7 mouse cellular contexts compared by ENCODE assay signal in the genomic region with DNA sequence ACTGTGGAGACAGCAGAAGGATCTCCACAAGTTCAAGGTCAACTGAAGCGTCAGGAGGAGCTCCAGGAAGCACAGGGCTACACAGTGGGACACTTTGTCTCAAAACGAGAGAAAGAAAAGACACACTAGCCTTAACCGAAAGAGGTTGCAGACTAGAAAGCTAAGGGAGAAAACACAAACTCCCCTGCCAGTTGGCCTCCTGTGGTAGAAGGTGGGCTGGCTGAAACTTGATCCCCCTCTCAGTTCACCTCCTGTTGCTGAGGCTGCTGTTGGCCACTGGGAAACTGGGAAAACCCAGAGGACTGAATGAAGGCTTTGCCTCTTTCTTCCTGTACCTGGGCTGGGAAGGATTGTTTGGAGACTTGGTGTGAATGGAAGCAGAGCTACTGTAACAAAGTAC. TPM values are rescaled to one million over a fixed set of nuclear protein-coding genes. Genes with fewer than 3 reads are reported as not detected.
DNase-seq lines count a peak whose midpoint lies in the region; ATAC-seq and TF ChIP-seq lines count a peak whose summit lies in the region.

No protein-coding gene starts in this region.

- no peak overlapping the region for H3K27ac ChIP-seq in stomach, embryonic 14.5 days (ENCODE audit: low read length)
- no peak overlapping the region for H3K27ac ChIP-seq in stomach, postnatal 0 days (replicated peaks)
- no peak overlapping the region; the same call in 1 of the 2 replicates for H3K27ac ChIP-seq in forebrain, embryonic 13.5 days
- peak overlapping the region; percentile 51 for H3K27ac ChIP-seq in limb, embryonic 11.5 days (replicated peaks; ENCODE audit: low read depth, low read length)
- H3K27ac ChIP-seq in stomach, embryonic 16.5 days (ENCODE audit: low read length) = no peak overlapping the region

- WGBS in stomach, embryonic 14.5 days = 23% methylated on average over 3 of the region's 3 CpGs
- WGBS in stomach, postnatal 0 days = 49% methylated on average over 3 of the region's 3 CpGs
- 3% methylated on average over 3 of the region's 3 CpGs for WGBS in forebrain, embryonic 13.5 days
- WGBS in limb, embryonic 11.5 days = 4% methylated on average over 3 of the region's 3 CpGs
- WGBS in stomach, embryonic 16.5 days = 55% methylated on average over 3 of the region's 3 CpGs

- ATAC-seq in stomach, embryonic 14.5 days (ENCODE audit: insufficient number of reproducible peaks, insufficient read depth, low FRiP score, low read depth) = 0 out of 2 replicates have a peak, but pooled peaks have one; percentile 7
- ATAC-seq in stomach, postnatal 0 days (ENCODE audit: low FRiP score, low TSS enrichment) = no peak
- ATAC-seq in forebrain, embryonic 13.5 days = no peak
- ATAC-seq in limb, embryonic 11.5 days (ENCODE audit: insufficient number of reproducible peaks, low FRiP score, low TSS enrichment, low read depth) = peak; percentile 24; the same call in 1 of the 2 replicates
- no peak for ATAC-seq in stomach, embryonic 16.5 days (ENCODE audit: insufficient read depth, low FRiP score)

- peak overlapping the region; percentile 84; the same call in 1 of the 2 replicates for H3K4me3 ChIP-seq in stomach, embryonic 14.5 days (ENCODE audit: low read depth, low read length)
- H3K4me3 ChIP-seq in stomach, postnatal 0 days (ENCODE audit: low read depth, low read length) = no peak overlapping the region
- H3K4me3 ChIP-seq in forebrain, embryonic 13.5 days = peak overlapping the region; percentile 77
- peak overlapping the region; percentile 87 for H3K4me3 ChIP-seq in limb, embryonic 11.5 days (ENCODE audit: low read depth, low read length)
- H3K4me3 ChIP-seq in stomach, embryonic 16.5 days (replicated peaks; ENCODE audit: low read length) = no peak overlapping the region

- H3K9me3 ChIP-seq in stomach, embryonic 14.5 days (ENCODE audit: control insufficient read depth, low read depth, low read length) = no peaks in the 10 kb centered on the region
- H3K9me3 ChIP-seq in stomach, postnatal 0 days (ENCODE audit: control insufficient read depth, low read length) = no peaks in the 10 kb centered on the region
- no peaks in the 10 kb centered on the region for H3K9me3 ChIP-seq in forebrain, embryonic 13.5 days (replicated peaks)
- H3K9me3 ChIP-seq in limb, embryonic 11.5 days (ENCODE audit: control insufficient read depth, low read length) = no peaks in the 10 kb centered on the region
- H3K9me3 ChIP-seq in stomach, embryonic 16.5 days (replicated peaks; ENCODE audit: control insufficient read depth, low read length) = no peaks in the 10 kb centered on the region

- no peak for TF ChIP-seq CTCF in stomach, postnatal 0 days (IDR thresholded peaks at IDR 0.05; ENCODE audit: low read depth)

- TF ChIP-seq EP300 in stomach, postnatal 0 days (optimal IDR thresholded peaks at IDR 0.05) = no peak

- H3K4me2 ChIP-seq in stomach, embryonic 14.5 days (replicated peaks; ENCODE audit: low read depth, low read length) = peak overlapping the region; percentile 87
- H3K4me2 ChIP-seq in stomach, postnatal 0 days (replicated peaks; ENCODE audit: low read depth) = no peak overlapping the region
- peak overlapping the region; percentile 86 for H3K4me2 ChIP-seq in forebrain, embryonic 13.5 days
- peak overlapping the region; percentile 85 for H3K4me2 ChIP-seq in limb, embryonic 11.5 days (ENCODE audit: low read depth, severe bottlenecking)
- peak overlapping the region; percentile 7; the same call in 1 of the 2 replicates for H3K4me2 ChIP-seq in stomach, embryonic 16.5 days (ENCODE audit: low read depth, low read length)

- no peak for DNase-seq in stomach, postnatal 0 days (ENCODE audit: low spot score)
- peak; percentile 63 for DNase-seq in limb, embryonic 11.5 days (ENCODE audit: low spot score)
- no peak for DNase-seq in adrenal gland, adult 8-10 months
- no peak for DNase-seq in cerebellum, adult 18-20 months

- H3K4me1 ChIP-seq in stomach, embryonic 14.5 days (ENCODE audit: control insufficient read depth, insufficient read depth, low read length) = peaks cover 7% of the 10 kb centered on the region; the same call in 1 of the 2 replicates
- no peaks in the 10 kb centered on the region for H3K4me1 ChIP-seq in stomach, postnatal 0 days (replicated peaks; ENCODE audit: control insufficient read depth, insufficient read depth)
- H3K4me1 ChIP-seq in forebrain, embryonic 13.5 days = peaks cover 30% of the 10 kb centered on the region
- peaks cover 8% of the 10 kb centered on the region for H3K4me1 ChIP-seq in limb, embryonic 11.5 days (ENCODE audit: control insufficient read depth, insufficient read depth, low read length)
- H3K4me1 ChIP-seq in stomach, embryonic 16.5 days (ENCODE audit: control insufficient read depth, insufficient read depth, low read length) = no peaks in the 10 kb centered on the region

- 0 out of 2 replicates have a peak overlapping the region, but pooled peaks have one; percentile 18 for H3K9ac ChIP-seq in stomach, embryonic 14.5 days (replicated peaks; ENCODE audit: low read depth, low read length)
- H3K9ac ChIP-seq in stomach, postnatal 0 days (ENCODE audit: low read length) = no peak overlapping the region
- no peak overlapping the region for H3K9ac ChIP-seq in forebrain, embryonic 13.5 days
- no peak overlapping the region for H3K9ac ChIP-seq in limb, embryonic 11.5 days (ENCODE audit: low read length)
- no peak overlapping the region for H3K9ac ChIP-seq in stomach, embryonic 16.5 days (ENCODE audit: low read length)

- H3K27me3 ChIP-seq in stomach, embryonic 14.5 days (ENCODE audit: control insufficient read depth, insufficient read depth, low read length) = no peaks in the 10 kb centered on the region
- H3K27me3 ChIP-seq in stomach, postnatal 0 days (ENCODE audit: control insufficient read depth, insufficient read depth, low read length) = no peaks in the 10 kb centered on the region
- no peaks in the 10 kb centered on the region for H3K27me3 ChIP-seq in forebrain, embryonic 13.5 days
- H3K27me3 ChIP-seq in limb, embryonic 11.5 days (ENCODE audit: control insufficient read depth, insufficient read depth, low read length) = no peaks in the 10 kb centered on the region
- no peaks in the 10 kb centered on the region for H3K27me3 ChIP-seq in stomach, embryonic 16.5 days (ENCODE audit: control insufficient read depth, insufficient read depth, low read length)

- peaks cover 17% of the 10 kb centered on the region for H3K36me3 ChIP-seq in stomach, embryonic 14.5 days (ENCODE audit: control insufficient read depth, insufficient read depth, low read length)
- no peaks in the 10 kb centered on the region for H3K36me3 ChIP-seq in stomach, postnatal 0 days (ENCODE audit: control insufficient read depth, insufficient read depth, low read length)
- H3K36me3 ChIP-seq in forebrain, embryonic 13.5 days (ENCODE audit: poor library complexity, severe bottlenecking) = peaks cover 21% of the 10 kb centered on the region; the same call in 1 of the 2 replicates
- peaks cover 4% of the 10 kb centered on the region; the same call in 1 of the 2 replicates for H3K36me3 ChIP-seq in limb, embryonic 11.5 days (ENCODE audit: control insufficient read depth, insufficient read depth, low read length)
- no peaks in the 10 kb centered on the region for H3K36me3 ChIP-seq in stomach, embryonic 16.5 days (ENCODE audit: control insufficient read depth, insufficient read depth, low read length)

RNA-seq across cellular contexts. Expression of a gene that starts 1.5 kb away (rescaled TPM):
- 18.1 and 20.0 TPM in 2 replicates for polyA plus RNA-seq in stomach, embryonic 14.5 days (2014; fragmentation: Nextera tagmentation; extraction: Ambion mirVana)
- polyA plus RNA-seq in stomach, postnatal 0 days (2015; fragmentation: Nextera tagmentation; extraction: Ambion mirVana) = 5.2 and 5.5 TPM in 2 replicates
- 13.9 and 15.1 TPM in 2 replicates for polyA plus RNA-seq in forebrain, embryonic 13.5 days (2015; fragmentation: Nextera tagmentation; extraction: Ambion mirVana)
- 33.8 and 34.2 TPM in 2 replicates for polyA plus RNA-seq in limb, embryonic 11.5 days (2014; fragmentation: Nextera tagmentation; extraction: Ambion mirVana)
- 9.9 and 11.0 TPM in 2 replicates for polyA plus RNA-seq in stomach, embryonic 16.5 days (2015; fragmentation: Nextera tagmentation; extraction: Ambion mirVana)
- total RNA-seq in adrenal gland, adult 8-10 months (2022) = 1 to 10 TPM; 1.8 to 4.8 (median 2.5) TPM

RNA-seq across cellular contexts. Expression of a gene that starts 56.0 kb away (rescaled TPM):
- polyA plus RNA-seq in stomach, embryonic 14.5 days (2014; fragmentation: Nextera tagmentation; extraction: Ambion mirVana) = 7.9 and 9.3 TPM in 2 replicates
- 18.0 and 19.8 TPM in 2 replicates for polyA plus RNA-seq in stomach, postnatal 0 days (2015; fragmentation: Nextera tagmentation; extraction: Ambion mirVana)
- polyA plus RNA-seq in forebrain, embryonic 13.5 days (2015; fragmentation: Nextera tagmentation; extraction: Ambion mirVana) = 2.2 and 2.6 TPM in 2 replicates
- 0.38 and 0.93 TPM in 2 replicates for polyA plus RNA-seq in limb, embryonic 11.5 days (2014; fragmentation: Nextera tagmentation; extraction: Ambion mirVana)
- 13.8 TPM in 2 replicates for polyA plus RNA-seq in stomach, embryonic 16.5 days (2015; fragmentation: Nextera tagmentation; extraction: Ambion mirVana)
- total RNA-seq in adrenal gland, adult 8-10 months (2022) = 10 to 100 TPM in 2 of 4 experiments, 1 to 10 TPM in 2; 9.5 to 14.6 (median 10.4) TPM

RNA-seq across cellular contexts. Expression of a gene that starts 56.8 kb away (rescaled TPM):
- polyA plus RNA-seq in stomach, embryonic 14.5 days (2014; fragmentation: Nextera tagmentation; extraction: Ambion mirVana) = 4.1 and 6.2 TPM in 2 replicates
- polyA plus RNA-seq in stomach, postnatal 0 days (2015; fragmentation: Nextera tagmentation; extraction: Ambion mirVana) = 2.4 TPM in 2 replicates
- 4.8 TPM in 2 replicates for polyA plus RNA-seq in forebrain, embryonic 13.5 days (2015; fragmentation: Nextera tagmentation; extraction: Ambion mirVana)
- 7.7 and 9.2 TPM in 2 replicates for polyA plus RNA-seq in limb, embryonic 11.5 days (2014; fragmentation: Nextera tagmentation; extraction: Ambion mirVana)
- polyA plus RNA-seq in stomach, embryonic 16.5 days (2015; fragmentation: Nextera tagmentation; extraction: Ambion mirVana) = 3.4 and 3.5 TPM in 2 replicates
- total RNA-seq in adrenal gland, adult 8-10 months (2022) = under 1 TPM; 0.35 to 0.70 (median 0.41) TPM

Comparison
In these comparisons a context has a peak if more than half of its experiments do, and no peak if none do; other contexts are left out.
1. ATAC-seq: peak in stomach, embryonic 14.5 days (single experiment) and limb, embryonic 11.5 days (single experiment); none in stomach, postnatal 0 days (single experiment), forebrain, embryonic 13.5 days (single experiment) and stomach, embryonic 16.5 days (single experiment).
2. H3K4me3 ChIP-seq: peak in stomach, embryonic 14.5 days (single experiment), forebrain, embryonic 13.5 days (single experiment) and limb, embryonic 11.5 days (single experiment); none in stomach, postnatal 0 days (single experiment) and stomach, embryonic 16.5 days (single experiment).